26 mouse cellular contexts compared by ENCODE assay signal in genomic region chr1:71312171-71312570, GRCm38 (mm10).
DNase-seq lines count a peak whose midpoint lies in the region; ATAC-seq and TF ChIP-seq lines count a peak whose summit lies in the region.
"Had no signal": no experiment of that assay in that cellular context is flagged by ENCODE, and none has a peak within 500 bp of the region (broad histone marks: within the 10 kb centered on the region; RNA-seq: fewer than 3 reads in every experiment).

No protein-coding gene starts in this region.

- intact Hi-C loops in heart, postnatal 25 days (cut with DNase I): no loop called here

- H3K4me2 ChIP-seq in heart, embryonic 16.5 days (ENCODE audit: low read depth, low read length): no peak overlapping the region
- H3K4me2 ChIP-seq in heart, postnatal 0 days (ENCODE audit: low read depth, low read length): no peak overlapping the region
- H3K4me2 ChIP-seq in liver, embryonic 11.5 days: no peak overlapping the region
- H3K4me2 ChIP-seq in forebrain, embryonic 11.5 days (ENCODE audit: low read depth, low read length, severe bottlenecking): no peak overlapping the region
- H3K4me2 ChIP-seq: embryonic facial prominence, embryonic 12.5 days; embryonic facial prominence, embryonic 15.5 days; forebrain, embryonic 12.5 days; forebrain, embryonic 15.5 days; hindbrain, embryonic 14.5 days had no signal

- peaks cover 6% of the 10 kb centered on the region for H3K4me1 ChIP-seq in heart, embryonic 16.5 days (ENCODE audit: control insufficient read depth, insufficient read depth, low read length)
- peaks cover 14% of the 10 kb centered on the region for H3K4me1 ChIP-seq in heart, postnatal 0 days (ENCODE audit: control insufficient read depth, insufficient read depth)
- no peaks in the 10 kb centered on the region for H3K4me1 ChIP-seq in liver, embryonic 11.5 days (replicated peaks; ENCODE audit: control insufficient read depth, insufficient read depth, low read length)
- no peaks in the 10 kb centered on the region for H3K4me1 ChIP-seq in forebrain, embryonic 11.5 days (replicated peaks; ENCODE audit: control insufficient read depth, insufficient read depth, low read length)
- H3K4me1 ChIP-seq: embryonic facial prominence, embryonic 12.5 days; embryonic facial prominence, embryonic 15.5 days; forebrain, embryonic 12.5 days; forebrain, embryonic 15.5 days; hindbrain, embryonic 10.5 days had no signal

- 0 out of 2 replicates have a peak, but pooled peaks have one; percentile 63 for ATAC-seq in heart, embryonic 16.5 days (replicated peaks; ENCODE audit: extremely low read depth, insufficient read depth, low FRiP score)
- ATAC-seq in heart, postnatal 0 days (ENCODE audit: insufficient read depth, low read depth): peak; percentile 75; the same call in 1 of the 2 replicates
- ATAC-seq in liver, embryonic 11.5 days (replicated peaks; ENCODE audit: low FRiP score): no peak
- no peak for ATAC-seq in forebrain, embryonic 11.5 days (replicated peaks; ENCODE audit: low FRiP score)
- ATAC-seq: CD4-positive, CD25-positive, alpha-beta regulatory T cell, adult 4 months; forebrain, embryonic 15.5 days; hindbrain, postnatal 0 days; inflammation-experienced regulatory T-cells, adult 6 months; intestine, embryonic 16.5 days had no signal

- TF ChIP-seq CTCF in heart, postnatal 0 days (IDR thresholded peaks at IDR 0.05; ENCODE audit: low read depth): no peak

- H3K36me3 ChIP-seq in heart, embryonic 16.5 days (ENCODE audit: control insufficient read depth, insufficient read depth): no peaks in the 10 kb centered on the region
- no peaks in the 10 kb centered on the region for H3K36me3 ChIP-seq in heart, postnatal 0 days (replicated peaks; ENCODE audit: control insufficient read depth, insufficient read depth, low read length)
- no peaks in the 10 kb centered on the region for H3K36me3 ChIP-seq in liver, embryonic 11.5 days (ENCODE audit: control insufficient read depth, insufficient read depth, low read length)
- H3K36me3 ChIP-seq in forebrain, embryonic 11.5 days (ENCODE audit: control insufficient read depth, insufficient read depth, low read length): no peaks in the 10 kb centered on the region
- H3K36me3 ChIP-seq: embryonic facial prominence, embryonic 12.5 days; embryonic facial prominence, embryonic 15.5 days; forebrain, embryonic 12.5 days; forebrain, embryonic 15.5 days; hindbrain, embryonic 10.5 days had no signal

- no peak overlapping the region for H3K27ac ChIP-seq in heart, embryonic 16.5 days (ENCODE audit: low read length)
- H3K27ac ChIP-seq in heart, postnatal 0 days (ENCODE audit: low read depth): no peak overlapping the region
- no peak overlapping the region for H3K27ac ChIP-seq in liver, embryonic 11.5 days (ENCODE audit: low read depth, low read length)
- H3K27ac ChIP-seq in forebrain, embryonic 11.5 days (ENCODE audit: low read depth, low read length): no peak overlapping the region
- H3K27ac ChIP-seq: embryonic facial prominence, embryonic 12.5 days; embryonic facial prominence, embryonic 15.5 days; forebrain, embryonic 12.5 days; forebrain, embryonic 15.5 days; hindbrain, embryonic 10.5 days; hindbrain, embryonic 14.5 days; hindbrain, postnatal 0 days had no signal

- H3K9ac ChIP-seq in heart, embryonic 16.5 days (ENCODE audit: low read length): no peak overlapping the region
- H3K9ac ChIP-seq in heart, postnatal 0 days (replicated peaks; ENCODE audit: low read depth, low read length): no peak overlapping the region
- no peak overlapping the region for H3K9ac ChIP-seq in liver, embryonic 11.5 days (ENCODE audit: low read depth, low read length)
- H3K9ac ChIP-seq in forebrain, embryonic 11.5 days (ENCODE audit: low read length): no peak overlapping the region
- H3K9ac ChIP-seq: embryonic facial prominence, embryonic 12.5 days; embryonic facial prominence, embryonic 15.5 days; forebrain, embryonic 12.5 days; forebrain, embryonic 15.5 days; hindbrain, embryonic 14.5 days had no signal

- peak; percentile 45; the same call in 1 of the 2 replicates for TF ChIP-seq EP300 in heart, postnatal 0 days (IDR thresholded peaks at IDR 0.05; ENCODE audit: low read depth)

- no peaks in the 10 kb centered on the region for H3K27me3 ChIP-seq in heart, embryonic 16.5 days (ENCODE audit: control insufficient read depth, insufficient read depth, low read length)
- no peaks in the 10 kb centered on the region for H3K27me3 ChIP-seq in heart, postnatal 0 days (ENCODE audit: control insufficient read depth, insufficient read depth, low read length)
- H3K27me3 ChIP-seq in liver, embryonic 11.5 days (replicated peaks; ENCODE audit: control insufficient read depth, insufficient read depth, low read length): no peaks in the 10 kb centered on the region
- H3K27me3 ChIP-seq in forebrain, embryonic 11.5 days (ENCODE audit: control insufficient read depth, insufficient read depth, low read length): no peaks in the 10 kb centered on the region
- H3K27me3 ChIP-seq: embryonic facial prominence, embryonic 12.5 days; embryonic facial prominence, embryonic 15.5 days; forebrain, embryonic 12.5 days; forebrain, embryonic 15.5 days had no signal

- H3K4me3 ChIP-seq in heart, embryonic 16.5 days (ENCODE audit: low read length): no peak overlapping the region
- no peak overlapping the region for H3K4me3 ChIP-seq in heart, postnatal 0 days (ENCODE audit: low read depth, low read length)
- H3K4me3 ChIP-seq in liver, embryonic 11.5 days (ENCODE audit: low read depth, low read length): no peak overlapping the region
- no peak overlapping the region for H3K4me3 ChIP-seq in forebrain, embryonic 11.5 days (ENCODE audit: low read depth, low read length)
- H3K4me3 ChIP-seq: embryonic facial prominence, embryonic 12.5 days; embryonic facial prominence, embryonic 15.5 days; forebrain, embryonic 12.5 days; forebrain, embryonic 15.5 days; hindbrain, embryonic 10.5 days had no signal

- WGBS in heart, embryonic 16.5 days: 40% methylated on average over 4 of the region's 4 CpGs
- 26% methylated on average over 4 of the region's 4 CpGs for WGBS in heart, postnatal 0 days
- 83% methylated on average over 4 of the region's 4 CpGs for whole genome bisulfite sequencing in liver, embryonic 11.5 days
- WGBS in forebrain, embryonic 11.5 days: 90% methylated on average over 4 of the region's 4 CpGs

- peak; percentile 13 for DNase-seq in heart, adult 8-10 months (ENCODE audit: low spot score)
- no peak for DNase-seq in heart, postnatal 25 days (ENCODE audit: low spot score)
- peak; percentile 48 for DNase-seq in heart, postnatal 0 days (ENCODE audit: low spot score)
- no peak for DNase-seq in liver, embryonic 11.5 days (ENCODE audit: low spot score)
- DNase-seq in forebrain, embryonic 11.5 days (ENCODE audit: low spot score): no peak
- DNase-seq: adrenal gland, adult 2 months; adrenal gland, postnatal 14 days; cerebellum, adult 11 months; cerebellum, adult 2 months; cerebellum, adult 9-11 months; cerebellum, postnatal 25 days; gastrocnemius, postnatal 10 days; gastrocnemius, postnatal 36 days; kidney, adult 18-20 months; kidney, adult 9 months had no signal

- no peaks in the 10 kb centered on the region for H3K9me3 ChIP-seq in heart, embryonic 16.5 days (replicated peaks; ENCODE audit: control insufficient read depth, low read length)
- H3K9me3 ChIP-seq in heart, postnatal 0 days (replicated peaks; ENCODE audit: control insufficient read depth, low read length): no peaks in the 10 kb centered on the region
- H3K9me3 ChIP-seq in liver, embryonic 11.5 days (ENCODE audit: control insufficient read depth, low read length): no peaks in the 10 kb centered on the region
- no peaks in the 10 kb centered on the region for H3K9me3 ChIP-seq in forebrain, embryonic 11.5 days (ENCODE audit: control insufficient read depth, low read length)
- H3K9me3 ChIP-seq: embryonic facial prominence, embryonic 12.5 days; embryonic facial prominence, embryonic 15.5 days; forebrain, embryonic 12.5 days; forebrain, embryonic 15.5 days; hindbrain, embryonic 10.5 days had no signal

Comparison
In these comparisons a context has a peak if more than half of its experiments do, and no peak if none do; other contexts are left out.
1. DNase-seq: peak in heart, adult 8-10 months (single experiment) and heart, postnatal 0 days (single experiment); none in heart, postnatal 25 days (single experiment), liver, embryonic 11.5 days (single experiment) and forebrain, embryonic 11.5 days (single experiment).
2. ATAC-seq: peak in heart, embryonic 16.5 days (single experiment) and heart, postnatal 0 days (single experiment); none in liver, embryonic 11.5 days (single experiment) and forebrain, embryonic 11.5 days (single experiment).